Comparison of ENCODE assay signal across 23 mouse cellular contexts in genomic region chr16:30709501-30709900, GRCm38 (mm10).
DNase-seq lines count a peak whose midpoint lies in the region; ATAC-seq lines count a peak whose summit lies in the region.
"Had no signal": no experiment of that assay in that cellular context is flagged by ENCODE, and none has a peak within 500 bp of the region (broad histone marks: within the 10 kb centered on the region; RNA-seq: fewer than 3 reads in every experiment).

No protein-coding gene starts in this region.

- no peak overlapping the region for H3K4me3 ChIP-seq in midbrain, embryonic 13.5 days (replicated peaks)
- H3K4me3 ChIP-seq in midbrain, embryonic 15.5 days = no peak overlapping the region
- no peak overlapping the region for H3K4me3 ChIP-seq in embryonic facial prominence, embryonic 11.5 days (ENCODE audit: low read depth, low read length)
- H3K4me3 ChIP-seq: embryonic facial prominence, embryonic 12.5 days; erythroblast, embryonic 14.5 days; forebrain, embryonic 12.5 days; gastrocnemius, adult 2 months; heart, embryonic 15.5 days; hindbrain, embryonic 15.5 days; limb, embryonic 15.5 days; lung, embryonic 15.5 days; myocyte had no signal

- DNase-seq in adrenal gland, postnatal 14 days = peak; percentile 53
- DNase-seq in embryonic facial prominence, embryonic 11.5 days (ENCODE audit: low spot score) = peak; percentile 48
- DNase-seq in urinary bladder, adult 2 months (ENCODE audit: low spot score) = no peak
- DNase-seq in thymus, postnatal 10 days (ENCODE audit: low spot score in 2 of 2) = no peak
- DNase-seq: cerebellum, adult 9-10 months; gastrocnemius, adult 2 months; heart, postnatal 4 days; kidney, adult 9 months; lung, postnatal 36 days; thymus, postnatal 25 days had no signal

- no peaks in the 10 kb centered on the region for H3K36me3 ChIP-seq in midbrain, embryonic 13.5 days
- H3K36me3 ChIP-seq in midbrain, embryonic 15.5 days (replicated peaks) = no peaks in the 10 kb centered on the region
- H3K36me3 ChIP-seq in embryonic facial prominence, embryonic 11.5 days (replicated peaks; ENCODE audit: control insufficient read depth, insufficient read depth, low read depth, low read length) = no peaks in the 10 kb centered on the region
- H3K36me3 ChIP-seq: embryonic facial prominence, embryonic 12.5 days; forebrain, embryonic 12.5 days; heart, embryonic 15.5 days; hindbrain, embryonic 15.5 days; limb, embryonic 15.5 days; lung, embryonic 15.5 days had no signal

- 0 out of 2 replicates have a peak, but pooled peaks cover 2% of the 10 kb centered on the region for H3K4me1 ChIP-seq in midbrain, embryonic 13.5 days (replicated peaks)
- no peaks in the 10 kb centered on the region for H3K4me1 ChIP-seq in midbrain, embryonic 15.5 days
- H3K4me1 ChIP-seq in embryonic facial prominence, embryonic 11.5 days (ENCODE audit: control insufficient read depth, insufficient read depth, low read length) = no peaks in the 10 kb centered on the region
- H3K4me1 ChIP-seq: forebrain, embryonic 12.5 days; heart, embryonic 15.5 days; lung, embryonic 15.5 days had no signal

- ATAC-seq in midbrain, embryonic 13.5 days = no peak
- no peak for ATAC-seq in midbrain, embryonic 15.5 days (replicated peaks)
- no peak for ATAC-seq in embryonic facial prominence, embryonic 11.5 days (replicated peaks; ENCODE audit: insufficient number of reproducible peaks, low FRiP score, low TSS enrichment, low read depth)
- no peak for ATAC-seq in cerebellum, adult (ENCODE audit: insufficient number of reproducible peaks, low FRiP score, low TSS enrichment)
- ATAC-seq: midbrain, embryonic 16.5 days had no signal

- H3K4me2 ChIP-seq in midbrain, embryonic 13.5 days (replicated peaks) = no peak overlapping the region
- H3K4me2 ChIP-seq in midbrain, embryonic 15.5 days = no peak overlapping the region
- no peak overlapping the region for H3K4me2 ChIP-seq in embryonic facial prominence, embryonic 11.5 days (ENCODE audit: low read depth, low read length)
- H3K4me2 ChIP-seq: embryonic facial prominence, embryonic 12.5 days; forebrain, embryonic 12.5 days; heart, embryonic 15.5 days; hindbrain, embryonic 15.5 days; limb, embryonic 15.5 days; lung, embryonic 15.5 days had no signal

- H3K27ac ChIP-seq in midbrain, embryonic 13.5 days = 0 out of 2 replicates have a peak overlapping the region, but pooled peaks have one; percentile 9
- no peak overlapping the region for H3K27ac ChIP-seq in midbrain, embryonic 15.5 days
- no peak overlapping the region for H3K27ac ChIP-seq in embryonic facial prominence, embryonic 11.5 days (replicated peaks; ENCODE audit: low read depth, low read length)
- H3K27ac ChIP-seq: embryonic facial prominence, embryonic 12.5 days; forebrain, embryonic 12.5 days; gastrocnemius, adult 2 months; heart, embryonic 15.5 days; hindbrain, embryonic 15.5 days; limb, embryonic 15.5 days; liver, embryonic 14.5 days; lung, embryonic 15.5 days had no signal

- no peaks in the 10 kb centered on the region for H3K27me3 ChIP-seq in midbrain, embryonic 13.5 days
- no peaks in the 10 kb centered on the region for H3K27me3 ChIP-seq in midbrain, embryonic 15.5 days (replicated peaks)
- no peaks in the 10 kb centered on the region for H3K27me3 ChIP-seq in embryonic facial prominence, embryonic 11.5 days (ENCODE audit: control insufficient read depth, insufficient read depth, low read length)
- H3K27me3 ChIP-seq: embryonic facial prominence, embryonic 12.5 days; forebrain, embryonic 12.5 days; heart, embryonic 15.5 days; hindbrain, embryonic 15.5 days; limb, embryonic 15.5 days; lung, embryonic 15.5 days had no signal

- H3K9ac ChIP-seq in midbrain, embryonic 13.5 days (replicated peaks) = no peak overlapping the region
- no peak overlapping the region for H3K9ac ChIP-seq in midbrain, embryonic 15.5 days
- no peak overlapping the region for H3K9ac ChIP-seq in embryonic facial prominence, embryonic 11.5 days (replicated peaks; ENCODE audit: low read length)
- H3K9ac ChIP-seq: embryonic facial prominence, embryonic 12.5 days; forebrain, embryonic 12.5 days; heart, embryonic 15.5 days; hindbrain, embryonic 15.5 days; limb, embryonic 15.5 days; liver, embryonic 14.5 days; lung, embryonic 15.5 days had no signal

- WGBS in midbrain, embryonic 13.5 days = 71% methylated on average over 15 of the region's 15 CpGs
- WGBS in midbrain, embryonic 15.5 days = 65% methylated on average over 15 of the region's 15 CpGs
- WGBS in embryonic facial prominence, embryonic 11.5 days = 36% methylated on average over 15 of the region's 15 CpGs

- 0 out of 2 replicates have a peak, but pooled peaks cover 5% of the 10 kb centered on the region for H3K9me3 ChIP-seq in midbrain, embryonic 13.5 days
- no peaks in the 10 kb centered on the region for H3K9me3 ChIP-seq in midbrain, embryonic 15.5 days
- no peaks in the 10 kb centered on the region for H3K9me3 ChIP-seq in embryonic facial prominence, embryonic 11.5 days (replicated peaks; ENCODE audit: control insufficient read depth, low read length)
- H3K9me3 ChIP-seq: embryonic facial prominence, embryonic 12.5 days; forebrain, embryonic 12.5 days; heart, embryonic 15.5 days; hindbrain, embryonic 15.5 days; limb, embryonic 15.5 days; lung, embryonic 15.5 days had no signal

Comparison
In these comparisons a context has a peak if more than half of its experiments do, and no peak if none do; other contexts are left out.
1. DNase-seq: peak in adrenal gland, postnatal 14 days (single experiment) and embryonic facial prominence, embryonic 11.5 days (single experiment); none in urinary bladder, adult 2 months (single experiment) and thymus, postnatal 10 days (0 of 2).